Mouse (Mus musculus) T-helper 1 cell (primary cell): ENCODE results near the gene Zswim2.
"Not testable (repeated sequence)": the region's sequence is repeated elsewhere in the genome, so short reads cannot be mapped to it uniquely, and the experiment has no call there.

ENCODE experiments used
- in situ Hi-C: fragments of 300-600 bp; cut with MboI, MseI; formaldehyde crosslinking; loops from one replicate; pipeline ENCODE4 v1.15.1; 2025; ENCODE audit warnings: high pct_unique_total_duplicates

The Zswim2 gene

DNA sequence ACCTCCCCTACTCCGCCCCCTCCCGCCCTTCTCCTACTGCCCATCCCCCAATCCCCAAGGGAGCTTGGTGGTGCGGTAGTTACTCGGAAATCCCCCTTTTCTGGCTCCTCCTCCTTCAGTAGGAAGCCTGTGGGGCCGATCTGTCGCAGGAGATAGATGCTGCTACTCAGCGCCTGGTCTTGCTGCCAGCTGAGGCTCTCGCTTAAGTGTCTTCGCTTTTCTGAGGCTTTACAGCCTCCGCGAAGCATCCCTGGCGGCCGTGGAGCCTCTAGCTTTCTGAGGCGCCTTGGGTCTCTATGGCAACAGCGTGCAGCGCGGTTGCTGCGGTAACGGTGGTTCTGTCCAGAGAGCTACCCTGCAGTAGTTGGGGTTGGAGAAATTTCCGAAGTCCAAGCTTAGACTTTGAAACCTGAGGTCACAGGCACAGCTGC, at the start of gene Zswim2:
Zswim2 (minus strand) TSS at position 298 of the 431 bp plus-strand sequence.
- in situ Hi-C loops: loop anchor here (5.0 kb wide), 1 partner anchor 36 kb away; the partner anchor contains the start of gene Gm13694

DNA sequence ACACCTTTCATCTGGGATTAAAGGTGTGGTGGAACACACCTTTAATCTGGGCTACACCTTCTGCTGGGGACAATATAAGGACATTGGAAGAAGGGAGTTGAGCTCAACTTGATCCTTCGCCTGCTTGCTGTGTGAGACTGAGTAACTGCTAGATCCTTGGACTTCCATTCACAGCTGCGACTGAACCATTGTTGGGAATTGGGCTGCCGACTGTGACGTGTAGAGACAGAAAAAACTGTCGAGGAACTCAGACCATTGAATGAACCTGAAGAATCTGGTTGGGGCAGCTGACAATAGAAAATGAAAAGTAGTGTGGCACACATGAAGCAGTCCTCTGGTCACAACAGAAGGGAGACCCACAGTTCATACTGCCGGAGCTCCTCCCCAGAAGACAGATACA, 49.2 kb upstream of the Zswim2 start, which contains the start of gene Gm13691:
Gm13691 (plus strand) TSS at position 301 of the 400 bp plus-strand sequence.
- in situ Hi-C loops: not testable (repeated sequence)

DNA sequence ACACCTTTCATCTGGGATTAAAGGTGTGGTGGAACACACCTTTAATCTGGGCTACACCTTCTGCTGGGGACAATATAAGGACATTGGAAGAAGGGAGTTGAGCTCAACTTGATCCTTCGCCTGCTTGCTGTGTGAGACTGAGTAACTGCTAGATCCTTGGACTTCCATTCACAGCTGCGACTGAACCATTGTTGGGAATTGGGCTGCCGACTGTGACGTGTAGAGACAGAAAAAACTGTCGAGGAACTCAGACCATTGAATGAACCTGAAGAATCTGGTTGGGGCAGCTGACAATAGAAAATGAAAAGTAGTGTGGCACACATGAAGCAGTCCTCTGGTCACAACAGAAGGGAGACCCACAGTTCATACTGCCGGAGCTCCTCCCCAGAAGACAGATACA, 43.4 kb upstream of the Zswim2 start, which contains the start of gene Gm13697:
Gm13697 (plus strand) TSS at position 301 of the 400 bp plus-strand sequence.
- in situ Hi-C loops: not testable (repeated sequence)

DNA sequence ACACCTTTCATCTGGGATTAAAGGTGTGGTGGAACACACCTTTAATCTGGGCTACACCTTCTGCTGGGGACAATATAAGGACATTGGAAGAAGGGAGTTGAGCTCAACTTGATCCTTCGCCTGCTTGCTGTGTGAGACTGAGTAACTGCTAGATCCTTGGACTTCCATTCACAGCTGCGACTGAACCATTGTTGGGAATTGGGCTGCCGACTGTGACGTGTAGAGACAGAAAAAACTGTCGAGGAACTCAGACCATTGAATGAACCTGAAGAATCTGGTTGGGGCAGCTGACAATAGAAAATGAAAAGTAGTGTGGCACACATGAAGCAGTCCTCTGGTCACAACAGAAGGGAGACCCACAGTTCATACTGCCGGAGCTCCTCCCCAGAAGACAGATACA, 37.6 kb upstream of the Zswim2 start, which contains the start of gene Gm13694:
Gm13694 (plus strand) TSS at position 301 of the 400 bp plus-strand sequence.
- in situ Hi-C loops: loop anchor here (5.0 kb wide), 1 partner anchor 36 kb away; the partner anchor contains the start of gene Zswim2

DNA sequence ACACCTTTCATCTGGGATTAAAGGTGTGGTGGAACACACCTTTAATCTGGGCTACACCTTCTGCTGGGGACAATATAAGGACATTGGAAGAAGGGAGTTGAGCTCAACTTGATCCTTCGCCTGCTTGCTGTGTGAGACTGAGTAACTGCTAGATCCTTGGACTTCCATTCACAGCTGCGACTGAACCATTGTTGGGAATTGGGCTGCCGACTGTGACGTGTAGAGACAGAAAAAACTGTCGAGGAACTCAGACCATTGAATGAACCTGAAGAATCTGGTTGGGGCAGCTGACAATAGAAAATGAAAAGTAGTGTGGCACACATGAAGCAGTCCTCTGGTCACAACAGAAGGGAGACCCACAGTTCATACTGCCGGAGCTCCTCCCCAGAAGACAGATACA, 31.8 kb upstream of the Zswim2 start, which contains the start of gene Gm13696:
Gm13696 (plus strand) TSS at position 301 of the 400 bp plus-strand sequence.
- in situ Hi-C loops: loop anchor here (25.0 kb wide), 1 partner anchor 664 kb away; no protein-coding TSS in a partner anchor

DNA sequence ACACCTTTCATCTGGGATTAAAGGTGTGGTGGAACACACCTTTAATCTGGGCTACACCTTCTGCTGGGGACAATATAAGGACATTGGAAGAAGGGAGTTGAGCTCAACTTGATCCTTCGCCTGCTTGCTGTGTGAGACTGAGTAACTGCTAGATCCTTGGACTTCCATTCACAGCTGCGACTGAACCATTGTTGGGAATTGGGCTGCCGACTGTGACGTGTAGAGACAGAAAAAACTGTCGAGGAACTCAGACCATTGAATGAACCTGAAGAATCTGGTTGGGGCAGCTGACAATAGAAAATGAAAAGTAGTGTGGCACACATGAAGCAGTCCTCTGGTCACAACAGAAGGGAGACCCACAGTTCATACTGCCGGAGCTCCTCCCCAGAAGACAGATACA, 26.0 kb upstream of the Zswim2 start, which contains the start of gene Gm13695:
Gm13695 (plus strand) TSS at position 301 of the 400 bp plus-strand sequence.
- in situ Hi-C loops: loop anchor here (5.0 to 25.0 kb wide), 2 partner anchors 45 to 670 kb away; no protein-coding TSS in a partner anchor

DNA sequence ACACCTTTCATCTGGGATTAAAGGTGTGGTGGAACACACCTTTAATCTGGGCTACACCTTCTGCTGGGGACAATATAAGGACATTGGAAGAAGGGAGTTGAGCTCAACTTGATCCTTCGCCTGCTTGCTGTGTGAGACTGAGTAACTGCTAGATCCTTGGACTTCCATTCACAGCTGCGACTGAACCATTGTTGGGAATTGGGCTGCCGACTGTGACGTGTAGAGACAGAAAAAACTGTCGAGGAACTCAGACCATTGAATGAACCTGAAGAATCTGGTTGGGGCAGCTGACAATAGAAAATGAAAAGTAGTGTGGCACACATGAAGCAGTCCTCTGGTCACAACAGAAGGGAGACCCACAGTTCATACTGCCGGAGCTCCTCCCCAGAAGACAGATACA, 20.2 kb upstream of the Zswim2 start, which contains the start of gene Gm13693:
Gm13693 (plus strand) TSS at position 301 of the 400 bp plus-strand sequence.
- in situ Hi-C loops: loop anchor here (25.0 kb wide), 1 partner anchor 676 kb away; no protein-coding TSS in a partner anchor

DNA sequence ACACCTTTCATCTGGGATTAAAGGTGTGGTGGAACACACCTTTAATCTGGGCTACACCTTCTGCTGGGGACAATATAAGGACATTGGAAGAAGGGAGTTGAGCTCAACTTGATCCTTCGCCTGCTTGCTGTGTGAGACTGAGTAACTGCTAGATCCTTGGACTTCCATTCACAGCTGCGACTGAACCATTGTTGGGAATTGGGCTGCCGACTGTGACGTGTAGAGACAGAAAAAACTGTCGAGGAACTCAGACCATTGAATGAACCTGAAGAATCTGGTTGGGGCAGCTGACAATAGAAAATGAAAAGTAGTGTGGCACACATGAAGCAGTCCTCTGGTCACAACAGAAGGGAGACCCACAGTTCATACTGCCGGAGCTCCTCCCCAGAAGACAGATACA, 14.4 kb upstream of the Zswim2 start, which contains the start of gene Gm13698:
Gm13698 (plus strand) TSS at position 301 of the 400 bp plus-strand sequence.
- in situ Hi-C loops: loop anchor here (25.0 kb wide), 1 partner anchor 682 kb away; no protein-coding TSS in a partner anchor

DNA sequence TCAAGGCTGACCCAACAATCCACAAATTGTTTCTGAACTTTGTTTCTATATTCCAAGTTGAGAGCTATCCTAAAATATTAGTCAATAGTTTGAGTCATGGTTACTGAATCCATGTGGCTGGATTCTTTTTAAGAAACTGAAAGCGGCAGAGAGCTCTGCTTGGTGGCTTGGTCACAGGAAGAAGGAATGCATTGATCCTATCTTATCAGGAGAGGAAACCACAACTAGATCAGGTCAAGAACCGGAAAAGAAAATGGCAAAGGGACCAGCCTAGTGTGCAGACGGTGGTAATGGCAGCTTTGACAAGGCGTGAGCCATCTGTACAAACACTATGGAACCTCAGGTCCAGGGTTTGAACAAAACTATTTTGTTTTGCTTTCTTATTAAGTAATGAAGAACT, 764 bp upstream of the Zswim2 start:
- in situ Hi-C loops: loop anchor here (5.0 kb wide), 1 partner anchor 36 kb away; the partner anchor contains the start of gene Gm13694

DNA sequence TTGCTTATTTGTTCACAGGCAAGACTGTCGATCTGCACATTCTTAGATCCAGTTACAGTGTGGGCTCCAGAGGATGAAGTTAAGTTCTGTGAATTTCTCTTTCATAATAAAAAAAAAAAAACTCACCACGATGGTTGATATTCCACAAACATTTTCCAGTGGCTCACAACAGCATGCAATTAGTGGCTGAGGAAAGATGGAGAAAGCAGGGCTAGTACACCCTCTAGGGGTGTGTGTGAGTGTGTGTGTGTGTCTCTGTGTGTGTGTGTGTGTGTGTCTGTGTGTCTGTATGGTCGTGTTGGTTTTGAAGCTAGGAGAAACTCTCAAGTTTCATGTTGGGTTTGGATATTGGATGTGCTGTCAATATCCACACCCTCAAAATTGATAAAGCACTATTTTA, 350 bp upstream of the Zswim2 start:
- in situ Hi-C loops: loop anchor here (5.0 kb wide), 1 partner anchor 36 kb away; the partner anchor contains the start of gene Gm13694

DNA sequence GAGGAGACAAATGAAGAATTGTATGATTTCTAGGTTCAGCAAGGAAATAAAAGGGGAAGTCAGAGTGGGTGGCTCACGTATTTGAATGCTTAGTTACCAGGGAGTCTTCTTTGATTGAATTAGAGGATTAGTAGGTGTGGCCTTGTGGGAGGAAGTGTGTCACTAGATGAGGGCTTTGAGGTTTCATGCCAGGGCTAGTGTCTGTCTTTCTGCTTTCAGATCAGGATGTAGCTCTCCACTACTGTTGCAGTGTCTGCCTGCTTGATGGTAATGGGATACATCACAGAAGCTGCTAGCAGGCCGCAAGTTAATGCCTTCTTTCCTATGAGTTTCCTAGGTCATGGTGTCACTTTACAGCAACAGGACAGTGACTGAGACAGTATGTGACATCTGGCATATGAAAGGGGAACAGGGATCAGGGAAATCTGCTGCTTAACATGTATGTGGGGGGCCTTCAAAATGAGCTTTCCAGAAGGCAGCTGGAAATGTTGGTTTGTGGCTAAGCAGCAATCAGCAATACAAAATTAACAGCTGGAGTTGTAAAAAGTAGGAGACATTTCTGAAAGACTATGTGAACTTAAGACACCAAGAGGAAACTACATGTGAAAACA, 11.4 kb downstream of the Zswim2 start:
- in situ Hi-C loops: no loop called here

DNA sequence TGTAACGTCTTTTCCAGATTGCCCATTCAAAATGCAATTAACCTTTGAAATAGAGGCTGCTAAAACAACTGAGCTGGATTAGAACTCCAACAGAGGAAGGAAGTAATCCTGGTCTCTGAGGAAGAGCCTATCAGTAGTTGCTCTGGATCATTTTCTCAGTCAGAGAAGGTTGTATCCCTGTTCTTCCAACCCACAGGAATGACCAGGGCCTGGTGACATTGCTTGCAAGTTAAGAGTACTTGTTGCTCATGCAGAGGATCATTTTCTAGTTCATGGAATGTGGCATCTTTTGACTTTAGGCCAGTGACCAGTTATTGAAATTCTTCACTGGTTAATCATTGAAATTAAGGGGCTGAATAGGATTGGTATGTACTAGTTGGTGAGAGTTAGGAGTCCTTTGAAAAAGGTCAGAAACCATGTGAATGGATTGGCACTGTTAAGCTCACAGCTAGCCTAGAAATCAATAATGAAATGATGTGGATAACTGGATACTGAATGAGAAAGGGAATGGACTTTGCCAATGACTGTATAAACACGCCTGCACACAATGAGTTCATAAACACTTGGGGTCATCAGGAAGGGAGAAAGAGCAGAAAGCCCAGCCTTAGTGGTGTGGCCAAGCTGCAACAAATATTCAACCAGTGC, 39.0 kb downstream of the Zswim2 start:
- in situ Hi-C loops: no loop called here

DNA sequence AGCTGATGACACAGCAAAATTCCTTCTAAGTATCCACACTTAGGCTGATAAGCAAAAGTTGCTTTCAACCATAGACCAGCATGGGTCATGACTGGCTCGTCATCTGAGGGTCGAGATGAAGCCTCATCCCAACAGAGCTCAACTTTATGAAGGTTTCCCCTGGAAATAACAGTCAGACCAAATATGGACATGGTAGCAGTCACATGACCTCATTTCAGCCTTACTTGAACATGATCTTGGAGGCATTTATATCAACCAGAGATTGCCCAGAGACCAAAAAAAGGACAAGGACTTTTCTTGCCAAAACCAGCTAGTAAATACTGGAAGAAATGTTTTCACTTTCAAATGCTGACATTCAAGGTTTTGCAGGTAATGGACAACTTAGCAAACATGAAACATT, 47.3 kb downstream of the Zswim2 start:
- in situ Hi-C loops: loop anchor here (5.0 kb wide), 1 partner anchor 51 kb away; no protein-coding TSS in a partner anchor

DNA sequence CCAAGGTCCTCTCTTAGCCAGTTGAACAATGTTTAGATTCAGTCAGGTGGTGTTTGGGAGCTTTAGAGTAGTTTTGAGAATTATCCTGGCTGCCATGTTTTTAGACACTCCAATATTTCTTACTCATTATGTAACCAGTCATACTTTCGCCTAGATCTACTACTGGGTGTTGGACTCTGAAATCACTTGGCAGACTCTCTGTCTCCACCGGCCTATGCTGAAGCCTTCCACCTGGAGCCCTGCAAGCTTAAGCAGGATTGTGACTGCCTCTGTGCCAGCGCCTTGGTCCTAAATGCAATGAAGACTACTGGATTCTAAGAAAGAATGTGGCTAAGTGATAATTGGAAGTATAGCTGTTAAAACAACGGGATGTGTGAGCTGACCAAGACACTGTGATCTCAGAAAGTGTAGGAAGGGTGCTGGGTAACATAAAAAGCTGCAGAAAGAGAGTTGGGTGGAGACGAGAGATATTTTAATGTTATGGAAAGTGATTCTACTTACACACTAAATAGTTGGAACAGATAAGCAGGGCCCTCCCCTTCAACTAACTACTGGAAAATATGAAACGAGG, 57.1 kb downstream of the Zswim2 start:
- in situ Hi-C loops: no loop called here
